8 mouse cellular contexts compared by ENCODE assay signal in the genomic region with DNA sequence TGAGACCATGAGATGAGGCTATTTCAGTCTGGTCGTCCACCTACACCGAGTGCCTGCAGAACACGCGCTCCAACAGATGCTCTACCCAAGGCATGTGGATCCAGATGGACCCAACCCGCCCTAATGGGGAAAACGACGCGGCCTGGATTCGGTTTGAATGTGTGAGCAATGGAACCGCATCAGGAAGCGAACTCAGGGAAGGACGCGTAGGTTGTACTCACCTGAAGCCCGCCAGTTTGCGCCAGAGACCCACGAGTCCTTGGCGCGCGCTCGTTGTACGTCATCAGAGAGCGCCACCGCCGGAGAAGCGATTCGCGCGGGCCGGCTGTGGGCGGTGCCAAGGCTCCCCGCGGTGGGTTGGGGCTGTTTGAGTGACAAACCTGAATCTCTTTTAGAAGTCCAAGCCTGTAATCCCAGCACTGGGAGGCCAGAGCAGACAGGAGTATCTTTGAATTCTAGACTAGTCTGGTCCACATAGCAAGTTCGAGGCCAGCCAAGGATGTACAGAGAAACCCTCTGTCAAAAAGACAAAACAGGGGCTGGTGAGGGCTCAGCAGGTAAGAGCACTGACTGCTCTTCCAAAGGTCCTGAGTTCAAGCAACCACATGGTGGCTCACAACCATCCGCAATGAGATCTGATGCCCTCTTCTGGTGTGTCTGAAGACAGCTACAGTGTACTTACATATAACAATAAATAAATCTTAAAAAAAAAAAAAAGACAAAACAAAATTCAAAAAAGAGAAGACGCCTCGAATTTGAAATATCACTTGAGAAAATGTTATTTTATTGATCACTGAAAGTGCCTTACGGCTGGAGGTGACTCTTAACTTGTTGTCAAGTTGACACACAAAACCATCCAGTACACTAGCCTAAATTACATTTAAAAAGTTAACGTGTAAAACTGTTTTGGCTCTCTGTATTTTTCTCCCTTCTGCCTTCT. TPM values are rescaled to one million over a fixed set of nuclear protein-coding genes. Genes with fewer than 3 reads are reported as not detected.
DNase-seq lines count a peak whose midpoint lies in the region; ATAC-seq and TF ChIP-seq lines count a peak whose summit lies in the region.

Gene Pfas, minus strand, starts transcription at position 279 of the 940 bp plus-strand sequence.

- 0 out of 2 replicates have a peak, but pooled peaks have one; percentile 16 for TF ChIP-seq CTCF in liver, embryonic 14.5 days (IDR thresholded peaks at IDR 0.05; ENCODE audit: low read depth)
- no peak; the same call in 1 of the 2 replicates for TF ChIP-seq CTCF in stomach, postnatal 0 days (IDR thresholded peaks at IDR 0.05; ENCODE audit: low read depth)

- ATAC-seq in CD4-positive, CD25-positive, alpha-beta regulatory T cell, adult 4 months: peak; percentile 73
- ATAC-seq in heart, embryonic 15.5 days (replicated peaks; ENCODE audit: insufficient number of reproducible peaks, insufficient read depth, low FRiP score, low read depth): peak; percentile 68
- ATAC-seq in liver, embryonic 14.5 days (ENCODE audit: insufficient read depth): peak; percentile 71
- peak; percentile 68; the same call in 1 of the 2 replicates for ATAC-seq in neural tube, embryonic 11.5 days (ENCODE audit: insufficient read depth, low FRiP score, low TSS enrichment)
- peak; percentile 80 for ATAC-seq in stomach, postnatal 0 days (ENCODE audit: low FRiP score, low TSS enrichment)

- H3K9ac ChIP-seq in heart, embryonic 15.5 days: peak within 1 kb of the TSS; percentile 65
- peak within 1 kb of the TSS; percentile 82 for H3K9ac ChIP-seq in liver, embryonic 14.5 days (replicated peaks)
- H3K9ac ChIP-seq in neural tube, embryonic 11.5 days (ENCODE audit: low read length): peak within 1 kb of the TSS; percentile 70
- H3K9ac ChIP-seq in stomach, postnatal 0 days (ENCODE audit: low read length): peak within 1 kb of the TSS; percentile 70

- peaks cover 33% of the 10 kb centered on the region for H3K4me1 ChIP-seq in forebrain, embryonic 10.5 days
- peaks cover 24% of the 10 kb centered on the region for H3K4me1 ChIP-seq in heart, embryonic 15.5 days (replicated peaks)
- peaks cover 21 to 37% of the 10 kb centered on the region in 2 experiments for H3K4me1 ChIP-seq in liver, embryonic 14.5 days (replicated peaks; ENCODE audit: control insufficient read depth in 2 of 2, insufficient read depth in 2 of 2, low read length in 1 of 2)
- H3K4me1 ChIP-seq in neural tube, embryonic 11.5 days (ENCODE audit: control insufficient read depth, insufficient read depth, low read length): peaks cover 8% of the 10 kb centered on the region; the same call in 1 of the 2 replicates
- no peaks in the 10 kb centered on the region for H3K4me1 ChIP-seq in stomach, postnatal 0 days (replicated peaks; ENCODE audit: control insufficient read depth, insufficient read depth)

- H3K36me3 ChIP-seq in forebrain, embryonic 10.5 days (replicated peaks): peaks cover 29% of the 10 kb centered on the region
- H3K36me3 ChIP-seq in heart, embryonic 15.5 days: 0 out of 2 replicates have a peak, but pooled peaks cover 2% of the 10 kb centered on the region
- peaks cover 1% of the 10 kb centered on the region for H3K36me3 ChIP-seq in liver, embryonic 14.5 days (replicated peaks; ENCODE audit: control insufficient read depth, insufficient read depth, low read depth)
- H3K36me3 ChIP-seq in neural tube, embryonic 11.5 days (ENCODE audit: control insufficient read depth, insufficient read depth, low read length): no peaks in the 10 kb centered on the region
- H3K36me3 ChIP-seq in stomach, postnatal 0 days (ENCODE audit: control insufficient read depth, insufficient read depth, low read length): no peaks in the 10 kb centered on the region

- H3K27ac ChIP-seq in forebrain, embryonic 10.5 days: peak within 1 kb of the TSS; percentile 90
- peak within 1 kb of the TSS; percentile 64 for H3K27ac ChIP-seq in heart, embryonic 15.5 days
- peak within 1 kb of the TSS; percentile 90 for H3K27ac ChIP-seq in liver, embryonic 14.5 days
- H3K27ac ChIP-seq in neural tube, embryonic 11.5 days (ENCODE audit: low read depth, low read length): no peak within 1 kb of the TSS
- peak within 1 kb of the TSS; percentile 58 for H3K27ac ChIP-seq in stomach, postnatal 0 days (replicated peaks)

- H3K4me2 ChIP-seq in heart, embryonic 15.5 days: peak within 1 kb of the TSS; percentile 67
- H3K4me2 ChIP-seq in liver, embryonic 14.5 days (ENCODE audit: low read depth): peak within 1 kb of the TSS; percentile 86
- H3K4me2 ChIP-seq in neural tube, embryonic 11.5 days (ENCODE audit: low read depth): peak within 1 kb of the TSS; percentile 47
- H3K4me2 ChIP-seq in stomach, postnatal 0 days (replicated peaks; ENCODE audit: low read depth): peak within 1 kb of the TSS; percentile 71

- H3K9me3 ChIP-seq in forebrain, embryonic 10.5 days: no peaks in the 10 kb centered on the region
- no peaks in the 10 kb centered on the region for H3K9me3 ChIP-seq in heart, embryonic 15.5 days (replicated peaks)
- H3K9me3 ChIP-seq in liver, embryonic 14.5 days (ENCODE audit: control insufficient read depth, low read length): no peaks in the 10 kb centered on the region
- no peaks in the 10 kb centered on the region for H3K9me3 ChIP-seq in neural tube, embryonic 11.5 days (ENCODE audit: control insufficient read depth, low read length)
- H3K9me3 ChIP-seq in stomach, postnatal 0 days (ENCODE audit: control insufficient read depth, low read length): no peaks in the 10 kb centered on the region

- no peaks in the 10 kb centered on the region for H3K27me3 ChIP-seq in forebrain, embryonic 10.5 days (ENCODE audit: poor library complexity, severe bottlenecking)
- no peaks in the 10 kb centered on the region for H3K27me3 ChIP-seq in heart, embryonic 15.5 days
- no peaks in the 10 kb centered on the region for H3K27me3 ChIP-seq in liver, embryonic 14.5 days (ENCODE audit: control insufficient read depth, insufficient read depth, low read length)
- H3K27me3 ChIP-seq in neural tube, embryonic 11.5 days (ENCODE audit: control insufficient read depth, insufficient read depth, low read length): no peaks in the 10 kb centered on the region
- H3K27me3 ChIP-seq in stomach, postnatal 0 days (ENCODE audit: control insufficient read depth, insufficient read depth, low read length): no peaks in the 10 kb centered on the region

- peak; percentile 85 for DNase-seq in c-Kit-negative CD71-positive TER-119-positive erythroid progenitor cells, embryonic 14.5 days (ENCODE audit: low read depth, low spot score)
- peak; percentile 95 for DNase-seq in forebrain, embryonic 10.5 days (ENCODE audit: extremely low spot score, low spot score)
- DNase-seq in kidney, postnatal 25 days: peak; percentile 90 to 93
- peak; percentile 87 to 88 (median 88) for DNase-seq in liver, embryonic 14.5 days (ENCODE audit: low read depth in 3 of 3, low spot score in 3 of 3)
- peak; percentile 95 for DNase-seq in neural tube, embryonic 11.5 days (ENCODE audit: low spot score)
- DNase-seq in stomach, postnatal 0 days (ENCODE audit: low spot score): peak; percentile 93

- WGBS in forebrain, embryonic 10.5 days: 9% methylated on average over 38 of the region's 38 CpGs
- 8% methylated on average over 38 of the region's 38 CpGs for WGBS in heart, embryonic 15.5 days
- 8% methylated on average over 38 of the region's 38 CpGs for WGBS in liver, embryonic 14.5 days (ENCODE audit: insufficient replicate concordance)
- 9% methylated on average over 38 of the region's 38 CpGs for WGBS in neural tube, embryonic 11.5 days
- WGBS in stomach, postnatal 0 days: 9% methylated on average over 38 of the region's 38 CpGs

- TF ChIP-seq EP300 in liver, embryonic 14.5 days (IDR thresholded peaks at IDR 0.05; ENCODE audit: low read depth): no peak
- TF ChIP-seq EP300 in stomach, postnatal 0 days (optimal IDR thresholded peaks at IDR 0.05): no peak

- H3K4me3 ChIP-seq in forebrain, embryonic 10.5 days: peak within 1 kb of the TSS; percentile 70
- peak within 1 kb of the TSS; percentile 74 for H3K4me3 ChIP-seq in heart, embryonic 15.5 days
- peak within 1 kb of the TSS; percentile 73 to 98 for H3K4me3 ChIP-seq in liver, embryonic 14.5 days (ENCODE audit: insufficient read depth in 1 of 2, low read depth in 2 of 2, low read length in 2 of 2)
- peak within 1 kb of the TSS; percentile 71 for H3K4me3 ChIP-seq in neural tube, embryonic 11.5 days (ENCODE audit: low read depth, low read length)
- peak within 1 kb of the TSS; percentile 65 for H3K4me3 ChIP-seq in stomach, postnatal 0 days (ENCODE audit: low read depth, low read length)

RNA-seq across cellular contexts. Expression of gene Pfas, which starts in this region (rescaled TPM):
- polyA plus RNA-seq in CD4-positive, CD25-positive, alpha-beta regulatory T cell, adult 4 months (2017; shearing (Covaris generic)): 10 to 100 TPM; 20.2 to 33.9 TPM
- polyA plus RNA-seq in forebrain, embryonic 10.5 days (2016; fragmentation: Nextera tagmentation; extraction: Ambion mirVana): 70.5 and 72.8 TPM in 2 replicates
- polyA plus RNA-seq in heart, embryonic 15.5 days (2015; fragmentation: Nextera tagmentation; extraction: Ambion mirVana): 14.9 and 18.7 TPM in 2 replicates
- polyA plus RNA-seq in liver, embryonic 14.5 days (2012; rRNA removed): 11.0 and 11.4 TPM in 2 replicates
- polyA plus RNA-seq in liver, embryonic 14.5 days (2014; fragmentation: Nextera tagmentation; extraction: Ambion mirVana): 15.1 and 17.2 TPM in 2 replicates
- 30.7 and 34.9 TPM in 2 replicates for polyA plus RNA-seq in neural tube, embryonic 11.5 days (2014; fragmentation: Nextera tagmentation; extraction: Ambion mirVana)
- polyA plus RNA-seq in stomach, postnatal 0 days (2015; fragmentation: Nextera tagmentation; extraction: Ambion mirVana): 7.4 and 8.0 TPM in 2 replicates
